In genomic region chr5:111256181-111256580, GRCm38 (mm10) we compare ENCODE assay signal across 11 mouse cellular contexts.
DNase-seq lines count a peak whose midpoint lies in the region; TF ChIP-seq lines count a peak whose summit lies in the region.
"Had no signal": no experiment of that assay in that cellular context is flagged by ENCODE, and none has a peak within 500 bp of the region (broad histone marks: within the 10 kb centered on the region; RNA-seq: fewer than 3 reads in every experiment).

No protein-coding gene starts in this region.

- TF ChIP-seq POLR2A in brain, embryonic 14.5 days (IDR thresholded peaks at IDR 0.05; ENCODE audit: borderline replicate concordance, extremely low read depth, insufficient read depth, insufficient read length, poor library complexity, severe bottlenecking): no peak

- TF ChIP-seq CTCF in brain, embryonic 14.5 days (IDR thresholded peaks at IDR 0.05; ENCODE audit: borderline replicate concordance, extremely low read depth, insufficient read depth, insufficient read length): no peak

- DNase-seq in brain, embryonic 14.5 days (ENCODE audit: low read depth): peak; percentile 85
- DNase-seq in embryo, embryonic 11 days: peak; percentile 78
- peak; percentile 52 for DNase-seq in forelimb bud, embryonic 11.5 days (ENCODE audit: low read depth, low spot score)
- DNase-seq in mesoderm, embryonic 11.5 days (ENCODE audit: low read depth, low spot score): peak; percentile 87
- DNase-seq in adrenal gland, adult 2 months: no peak
- no peak for DNase-seq in spleen, postnatal 4 days (ENCODE audit: low spot score in 2 of 2)
- DNase-seq in layer of hippocampus, postnatal 36 days: no peak
- no peak for DNase-seq in left cerebral cortex, adult 18-20 months (ENCODE audit: low spot score in 2 of 2)
- DNase-seq: adrenal gland, adult 8-10 months; heart, adult 2 months; kidney, postnatal 14 days had no signal

Comparison
In these comparisons a context has a peak if more than half of its experiments do, and no peak if none do; other contexts are left out.
1. DNase-seq: peak in brain, embryonic 14.5 days (single experiment), embryo, embryonic 11 days (single experiment), forelimb bud, embryonic 11.5 days (single experiment) and mesoderm, embryonic 11.5 days (single experiment); none in adrenal gland, adult 2 months (single experiment), spleen, postnatal 4 days (0 of 2), layer of hippocampus, postnatal 36 days (0 of 2) and left cerebral cortex, adult 18-20 months (0 of 2).